Mouse (Mus musculus): ENCODE measurements at regions not wholly inside any gene's neighbourhood (a gene's known extent, or its start where the extent isn't known, plus 50 kb on each side); places are given as distances from the start of the nearest gene placed in this dataset.

DNA sequence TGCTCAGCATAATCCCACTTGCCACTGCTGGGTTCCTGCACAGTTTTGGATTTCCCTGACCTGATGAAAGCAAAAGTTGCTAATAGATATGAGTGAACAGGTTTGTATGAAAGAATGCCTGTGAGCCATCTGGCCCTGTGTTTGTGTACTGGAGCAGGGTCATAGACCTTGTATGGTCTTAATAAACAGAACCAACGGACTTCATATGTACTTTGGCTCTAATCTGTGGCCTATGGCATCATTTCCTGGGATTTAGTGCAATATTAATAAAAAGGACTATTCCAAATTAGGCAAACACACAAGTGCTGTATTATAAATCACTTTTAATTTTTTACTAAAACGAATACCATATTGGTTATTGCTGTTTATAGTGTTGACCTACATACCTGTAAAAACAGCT lies 1568.2 kb downstream of the Efnb2 start:
- no peak overlapping the region for H3K9ac ChIP-seq
- H3K4me2 ChIP-seq (replicated peaks), result no peak overlapping the region
- H3K9me3 ChIP-seq (ENCODE audit: control insufficient read depth, low read length), result no peaks in the 10 kb centered on the region
- H3K36me3 ChIP-seq (replicated peaks; ENCODE audit: control insufficient read depth, insufficient read depth), result no peaks in the 10 kb centered on the region
- no peak overlapping the region for H3K27ac ChIP-seq
- whole genome bisulfite sequencing, result 77% methylated on average over 2 of the region's 2 CpGs
- DNase-seq (ENCODE audit: low spot score) (no peak), ATAC-seq (ENCODE audit: low FRiP score) (no peak)
- no peaks in the 10 kb centered on the region for H3K27me3 ChIP-seq (ENCODE audit: control insufficient read depth, insufficient read depth, low read length)
- no peak overlapping the region for H3K4me3 ChIP-seq (replicated peaks; ENCODE audit: low read length)
- H3K4me1 ChIP-seq (replicated peaks; ENCODE audit: control insufficient read depth, insufficient read depth, low read length), result no peaks in the 10 kb centered on the region

DNA sequence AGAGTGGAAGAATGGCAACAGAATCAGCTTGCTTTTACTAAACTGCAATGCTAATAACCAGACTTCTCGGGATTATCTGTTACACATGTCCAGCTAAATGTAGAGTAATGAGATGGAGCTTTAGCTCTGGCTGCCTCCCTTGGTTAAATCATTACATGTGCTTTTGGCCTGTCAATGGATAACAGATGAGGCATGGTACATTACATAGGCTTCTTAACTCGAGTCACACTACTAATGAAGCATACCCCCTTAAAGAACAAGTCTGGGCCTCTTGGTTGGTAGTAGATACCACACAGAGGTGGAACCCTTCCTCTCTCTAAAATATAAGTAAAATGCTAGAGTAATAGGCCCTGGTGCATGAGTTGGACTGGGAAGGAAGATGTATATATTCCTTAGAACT lies 1572.9 kb downstream of the Efnb2 start:
- no peak overlapping the region for H3K9ac ChIP-seq
- 41% methylated on average over 2 of the region's 2 CpGs for WGBS
- ATAC-seq (ENCODE audit: low FRiP score) (no peak), DNase-seq (ENCODE audit: low spot score) (no peak)
- H3K4me3 ChIP-seq (replicated peaks; ENCODE audit: low read length), result no peak overlapping the region
- no peak overlapping the region for H3K27ac ChIP-seq
- H3K36me3 ChIP-seq (replicated peaks; ENCODE audit: control insufficient read depth, insufficient read depth), result no peaks in the 10 kb centered on the region
- no peak overlapping the region for H3K4me2 ChIP-seq (replicated peaks)
- H3K9me3 ChIP-seq (ENCODE audit: control insufficient read depth, low read length), result no peaks in the 10 kb centered on the region
- no peaks in the 10 kb centered on the region for H3K4me1 ChIP-seq (replicated peaks; ENCODE audit: control insufficient read depth, insufficient read depth, low read length)
- no peaks in the 10 kb centered on the region for H3K27me3 ChIP-seq (ENCODE audit: control insufficient read depth, insufficient read depth, low read length)

DNA sequence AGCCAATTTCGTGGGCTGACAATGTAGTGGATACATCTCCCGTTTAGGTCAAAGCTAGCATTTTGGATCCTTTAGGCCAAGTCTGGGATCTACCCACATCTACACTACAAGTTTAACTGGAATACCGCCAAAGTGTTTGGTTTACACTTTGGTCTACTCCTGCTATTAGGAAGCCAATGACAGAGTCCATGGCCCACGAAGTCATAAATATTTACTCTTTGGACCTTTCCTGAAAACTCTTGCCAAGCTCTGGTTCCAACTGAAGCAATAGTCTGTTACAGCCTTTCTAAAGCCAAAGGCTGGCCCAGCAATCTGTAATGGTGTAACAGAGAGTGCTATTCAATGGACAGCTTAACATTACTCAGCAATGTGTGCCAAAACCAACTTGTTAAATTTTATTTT lies 1600.8 kb downstream of the Efnb2 start:
- DNase-seq (ENCODE audit: low spot score) (no peak), ATAC-seq (ENCODE audit: low FRiP score) (no peak)
- H3K27me3 ChIP-seq (ENCODE audit: control insufficient read depth, insufficient read depth, low read length), result no peaks in the 10 kb centered on the region
- WGBS, result 86% methylated on average over 4 of the region's 4 CpGs
- H3K4me1 ChIP-seq (replicated peaks; ENCODE audit: control insufficient read depth, insufficient read depth, low read length), result no peaks in the 10 kb centered on the region
- no peaks in the 10 kb centered on the region for H3K36me3 ChIP-seq (replicated peaks; ENCODE audit: control insufficient read depth, insufficient read depth)
- no peak overlapping the region for H3K4me2 ChIP-seq (replicated peaks)
- no peak overlapping the region for H3K9ac ChIP-seq
- H3K9me3 ChIP-seq (ENCODE audit: control insufficient read depth, low read length), result no peaks in the 10 kb centered on the region
- H3K4me3 ChIP-seq (replicated peaks; ENCODE audit: low read length), result no peak overlapping the region
- H3K27ac ChIP-seq, result no peak overlapping the region

DNA sequence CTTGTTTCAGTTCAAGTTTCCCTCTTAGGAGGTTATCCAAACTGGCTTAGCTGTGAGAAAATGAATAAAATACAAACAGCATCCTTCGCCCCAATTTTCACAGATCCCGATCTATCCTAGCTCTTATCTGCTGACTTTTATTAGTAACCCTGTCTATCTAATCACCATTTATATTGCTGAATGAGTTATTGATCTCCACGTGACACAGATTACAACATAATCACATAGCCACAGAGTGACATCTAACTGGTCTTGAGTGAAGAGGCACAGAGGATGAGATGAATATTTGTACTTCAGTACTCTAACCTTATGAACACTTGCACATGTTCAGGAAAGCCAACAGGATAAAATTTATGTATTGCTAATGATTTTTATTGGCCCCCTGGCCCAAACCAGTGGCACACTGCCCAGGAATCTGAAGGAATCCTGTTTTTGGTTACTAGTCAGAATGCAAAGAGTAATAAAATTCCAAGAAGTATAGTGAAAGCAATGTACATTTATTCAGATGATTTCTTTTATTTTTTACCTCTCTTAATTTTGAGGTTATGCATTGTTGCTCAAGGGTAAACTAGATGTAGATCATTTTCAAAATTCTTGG lies 1634.7 kb downstream of the Efnb2 start:
- DNase-seq (ENCODE audit: low spot score) (no peak), ATAC-seq (ENCODE audit: low FRiP score) (no peak)
- Histone ChIP-seq H3K4me3 (replicated peaks; ENCODE audit: low read length) (no peak overlapping the region), H3K4me2 (replicated peaks) (no peak overlapping the region), H3K9ac (no peak overlapping the region), H3K9me3 (ENCODE audit: control insufficient read depth, low read length) (no peaks in the 10 kb centered on the region), H3K4me1 (replicated peaks; ENCODE audit: control insufficient read depth, insufficient read depth, low read length) (no peaks in the 10 kb centered on the region), H3K27me3 (ENCODE audit: control insufficient read depth, insufficient read depth, low read length) (no peaks in the 10 kb centered on the region), H3K36me3 (replicated peaks; ENCODE audit: control insufficient read depth, insufficient read depth) (no peaks in the 10 kb centered on the region), H3K27ac (no peak overlapping the region)
- 78% methylated on average over 3 of the region's 3 CpGs for WGBS

DNA sequence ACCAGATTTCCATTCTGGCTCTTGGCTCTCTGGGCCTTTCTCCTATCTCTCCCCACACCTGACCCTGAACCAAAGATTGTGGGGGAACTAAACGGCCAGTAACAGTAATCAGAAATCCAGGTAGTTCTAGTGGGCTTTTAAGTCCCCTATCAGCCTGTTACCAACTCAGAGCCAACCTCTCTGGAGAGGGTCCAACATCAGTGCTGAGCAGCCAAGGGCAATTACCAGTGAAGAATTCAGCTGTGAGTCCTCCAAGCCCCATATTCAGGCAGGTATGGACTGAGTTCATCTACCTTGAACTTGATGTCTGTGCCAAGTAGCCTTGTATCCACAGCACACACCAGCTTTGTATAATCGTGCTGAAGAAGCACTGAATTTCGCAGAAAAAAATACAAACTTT lies 1636.7 kb downstream of the Efnb2 start:
- Histone ChIP-seq H3K4me3 (replicated peaks; ENCODE audit: low read length) (no peak overlapping the region), H3K27ac (no peak overlapping the region), H3K9ac (no peak overlapping the region), H3K4me2 (replicated peaks) (no peak overlapping the region), H3K4me1 (replicated peaks; ENCODE audit: control insufficient read depth, insufficient read depth, low read length) (no peaks in the 10 kb centered on the region), H3K36me3 (replicated peaks; ENCODE audit: control insufficient read depth, insufficient read depth) (no peaks in the 10 kb centered on the region), H3K27me3 (ENCODE audit: control insufficient read depth, insufficient read depth, low read length) (no peaks in the 10 kb centered on the region), H3K9me3 (ENCODE audit: control insufficient read depth, low read length) (no peaks in the 10 kb centered on the region)
- WGBS, result 90% methylated on average over 3 of the region's 3 CpGs
- ATAC-seq (ENCODE audit: low FRiP score) (no peak), DNase-seq (ENCODE audit: low spot score) (no peak)

DNA sequence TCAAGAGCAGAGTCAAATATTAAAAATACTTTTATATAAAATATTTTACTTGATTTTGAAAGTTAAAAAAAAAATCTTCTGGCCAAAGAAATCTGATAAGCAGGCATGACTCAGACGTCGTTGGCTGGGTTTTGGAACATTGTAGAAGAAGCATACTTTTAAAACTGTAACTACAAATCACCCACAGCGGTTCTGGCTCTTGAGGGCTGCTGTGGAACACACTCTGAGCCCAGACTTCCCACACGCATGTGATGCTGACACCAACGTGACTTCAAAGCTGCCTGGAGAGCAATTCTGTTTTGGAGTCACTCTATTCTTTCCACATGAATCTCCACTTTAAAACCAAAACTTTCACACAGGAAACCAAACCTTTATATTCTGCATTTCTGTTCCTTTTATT lies 1649.2 kb downstream of the Efnb2 start:
- whole genome bisulfite sequencing, result 81% methylated on average over 5 of the region's 5 CpGs
- no peak for ATAC-seq (ENCODE audit: low FRiP score)

DNA sequence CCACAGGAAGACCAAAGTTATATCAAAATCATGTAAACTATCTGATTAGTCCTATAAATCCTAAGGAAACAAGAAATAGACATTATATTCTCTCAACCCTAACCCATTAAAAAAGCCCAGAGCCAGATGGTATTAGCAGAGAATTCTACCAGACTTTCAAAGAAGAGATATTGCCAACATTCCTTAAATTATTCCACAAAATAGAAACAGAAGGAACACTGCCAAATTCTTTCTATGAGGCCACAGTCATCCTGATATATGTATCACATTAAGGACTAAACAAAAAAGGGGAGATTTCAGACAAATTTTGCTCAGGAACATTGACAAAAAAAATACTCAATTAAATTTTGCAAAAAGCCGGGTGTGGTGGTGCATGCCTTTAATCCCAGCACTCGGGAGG lies 1669.5 kb downstream of the Efnb2 start:
- H3K36me3 ChIP-seq (replicated peaks; ENCODE audit: control insufficient read depth, insufficient read depth), result no peaks in the 10 kb centered on the region
- 96% methylated on average over 2 of the region's 2 CpGs for WGBS
- no peak for ATAC-seq (ENCODE audit: low FRiP score)

More for the DNA sequence above, 1649.2 kb downstream of the Efnb2 start:
- no peak for DNase-seq (ENCODE audit: low spot score)
- no peaks in the 10 kb centered on the region for H3K27me3 ChIP-seq (ENCODE audit: control insufficient read depth, insufficient read depth, low read length)
- H3K9ac ChIP-seq, result no peak overlapping the region
- H3K4me3 ChIP-seq (replicated peaks; ENCODE audit: low read length), result no peak overlapping the region
- H3K27ac ChIP-seq, result no peak overlapping the region
- no peaks in the 10 kb centered on the region for H3K36me3 ChIP-seq (replicated peaks; ENCODE audit: control insufficient read depth, insufficient read depth)
- no peak overlapping the region for H3K4me2 ChIP-seq (replicated peaks)
- no peaks in the 10 kb centered on the region for H3K9me3 ChIP-seq (ENCODE audit: control insufficient read depth, low read length)
- H3K4me1 ChIP-seq (replicated peaks; ENCODE audit: control insufficient read depth, insufficient read depth, low read length), result no peaks in the 10 kb centered on the region

DNA sequence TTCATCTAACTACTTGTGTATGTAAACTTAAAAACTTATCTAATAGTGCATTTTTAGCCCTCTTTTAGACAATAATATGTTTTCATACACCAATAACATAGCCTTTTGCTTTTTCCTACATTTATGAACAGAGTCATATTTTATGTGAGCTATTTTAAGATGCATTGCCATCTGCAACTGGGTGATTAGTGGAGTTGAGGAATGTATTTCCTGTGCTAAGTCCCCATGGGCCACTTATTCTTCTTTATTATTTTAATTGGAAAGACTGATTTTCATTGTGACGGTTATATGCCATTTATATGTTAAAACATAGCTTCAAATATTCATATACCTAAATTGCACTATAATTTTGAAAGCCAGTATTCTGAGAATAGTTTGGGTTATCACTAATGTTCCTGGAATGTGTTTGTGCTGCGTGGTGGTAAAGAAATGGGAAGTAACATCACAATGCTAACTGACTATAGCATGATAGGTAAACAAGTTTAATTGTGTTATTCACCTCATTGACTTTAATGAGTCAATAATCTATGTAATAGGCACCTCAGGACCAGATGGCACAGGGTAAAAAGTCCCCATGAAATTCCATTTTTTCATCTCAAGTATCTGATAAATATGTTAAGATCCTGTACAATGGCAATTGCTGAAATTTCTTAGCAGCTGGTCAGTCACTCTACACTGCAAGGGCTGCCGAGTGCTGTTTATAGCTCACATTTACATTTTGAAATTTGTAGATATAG lies 1671.5 kb downstream of the Efnb2 start:
- no peaks in the 10 kb centered on the region for H3K36me3 ChIP-seq (replicated peaks; ENCODE audit: control insufficient read depth, insufficient read depth)
- no peak overlapping the region for H3K27ac ChIP-seq
- no peaks in the 10 kb centered on the region for H3K4me1 ChIP-seq (replicated peaks; ENCODE audit: control insufficient read depth, insufficient read depth, low read length)
- H3K9ac ChIP-seq, result no peak overlapping the region
- ATAC-seq (ENCODE audit: low FRiP score) (no peak), DNase-seq (ENCODE audit: low spot score) (no peak)
- H3K9me3 ChIP-seq (ENCODE audit: control insufficient read depth, low read length), result no peaks in the 10 kb centered on the region
- no peaks in the 10 kb centered on the region for H3K27me3 ChIP-seq (ENCODE audit: control insufficient read depth, insufficient read depth, low read length)
- WGBS, result 57% methylated on average over 3 of the region's 3 CpGs
- no peak overlapping the region for H3K4me3 ChIP-seq (replicated peaks; ENCODE audit: low read length)
- no peak overlapping the region for H3K4me2 ChIP-seq (replicated peaks)

More for the DNA sequence above, 1669.5 kb downstream of the Efnb2 start:
- Histone ChIP-seq H3K27me3 (ENCODE audit: control insufficient read depth, insufficient read depth, low read length) (no peaks in the 10 kb centered on the region), H3K4me1 (replicated peaks; ENCODE audit: control insufficient read depth, insufficient read depth, low read length) (no peaks in the 10 kb centered on the region), H3K4me3 (replicated peaks; ENCODE audit: low read length) (no peak overlapping the region), H3K9ac (no peak overlapping the region), H3K4me2 (replicated peaks) (no peak overlapping the region), H3K9me3 (ENCODE audit: control insufficient read depth, low read length) (no peaks in the 10 kb centered on the region), H3K27ac (no peak overlapping the region)
- no peak for DNase-seq (ENCODE audit: low spot score)

DNA sequence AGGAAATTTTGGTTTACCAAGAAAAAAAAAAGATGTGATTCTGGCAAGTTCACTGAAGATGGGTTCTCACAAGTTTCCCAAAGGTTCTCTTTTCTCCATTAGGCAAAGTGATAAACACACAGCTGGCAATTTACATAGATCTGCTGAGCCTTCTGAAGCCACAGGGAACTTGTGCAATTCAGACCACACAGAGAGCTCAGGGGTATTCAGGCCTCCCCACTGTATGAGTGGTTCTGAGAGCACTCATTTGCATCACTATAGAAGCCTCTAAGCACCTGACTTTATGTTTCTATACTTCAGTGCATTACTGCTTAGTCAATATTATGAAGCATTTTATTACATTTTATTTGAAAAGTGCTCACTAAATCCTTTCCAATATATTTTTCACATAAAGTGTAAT lies 1687.1 kb downstream of the Efnb2 start:
- ATAC-seq (ENCODE audit: low FRiP score) (no peak), DNase-seq (ENCODE audit: low spot score) (no peak)

More for the DNA sequence above, 1687.1 kb downstream of the Efnb2 start:
- H3K27me3 ChIP-seq (ENCODE audit: control insufficient read depth, insufficient read depth, low read length), result no peaks in the 10 kb centered on the region
- no peaks in the 10 kb centered on the region for H3K36me3 ChIP-seq (replicated peaks; ENCODE audit: control insufficient read depth, insufficient read depth)
- H3K9ac ChIP-seq, result no peak overlapping the region
- H3K4me3 ChIP-seq (replicated peaks; ENCODE audit: low read length), result no peak overlapping the region
- H3K4me1 ChIP-seq (replicated peaks; ENCODE audit: control insufficient read depth, insufficient read depth, low read length), result no peaks in the 10 kb centered on the region
- no peak overlapping the region for H3K27ac ChIP-seq
- H3K9me3 ChIP-seq (ENCODE audit: control insufficient read depth, low read length), result no peaks in the 10 kb centered on the region
- no peak overlapping the region for H3K4me2 ChIP-seq (replicated peaks)
